Mouse (Mus musculus) kidney, embryonic 16.5 days (tissue): ENCODE results near the gene Hist1h4h. TPM values are rescaled to one million over a fixed set of nuclear protein-coding genes. Genes with fewer than 3 reads are reported as not detected.

ENCODE experiments used
- ATAC-seq: fragments of 200-750 bp; cut with Nextera tagmentation; 2 replicates; pipeline ENCODE4 v1.8.0; 2017; ENCODE audit warnings: moderate TSS enrichment; ENCODE audit not compliant: low FRiP score, low TSS enrichment
- H3K27ac ChIP-seq: fragments of 300-500 bp; sonication (generic); 2 replicates; pipeline ENCODE4 v1.5.1; 2014; ENCODE audit warnings: low read length
- H3K27me3 ChIP-seq: fragments of 300-500 bp; sonication (generic); 2 replicates; pipeline ENCODE4 v1.6.1; 2014; ENCODE audit warnings: low read length, control low read depth, mixed read lengths; ENCODE audit not compliant: insufficient read depth
- H3K36me3 ChIP-seq: fragments of 300-500 bp; sonication (generic); 2 replicates; pipeline ENCODE4 v1.6.1; 2014; ENCODE audit warnings: low read length, control low read depth, mixed read lengths; ENCODE audit not compliant: insufficient read depth
- H3K4me1 ChIP-seq: fragments of 300-500 bp; sonication (generic); 2 replicates; pipeline ENCODE4 v1.6.1; 2014; ENCODE audit warnings: low read length, control low read depth, mixed read lengths; ENCODE audit not compliant: insufficient read depth
- H3K4me2 ChIP-seq: fragments of 300-500 bp; sonication (generic); replicated peaks from 2 replicates; pipeline ENCODE4 v1.6.1; 2014; ENCODE audit warnings: low read depth, low read length
- H3K4me3 ChIP-seq: fragments of 300-500 bp; sonication (generic); 2 replicates; pipeline ENCODE4 v1.5.1; 2014; ENCODE audit warnings: mild to moderate bottlenecking, low read length
- H3K9ac ChIP-seq: fragments of 300-500 bp; sonication (generic); replicated peaks from 2 replicates; pipeline ENCODE4 v1.6.1; 2014; ENCODE audit warnings: low read length
- H3K9me3 ChIP-seq: fragments of 300-500 bp; sonication (generic); 2 replicates; pipeline ENCODE4 v1.6.1; 2016; ENCODE audit warnings: low read length, control low read depth
- WGBS: fragments of 180-500 bp; shearing (Covaris S2); extraction: QIAGEN DNeasy Blood & Tissue Kit; methylation state at CpG from one replicate; pipeline ENCODE4 v1.1.7; 2014; 5-methylcytosine and 5-hydroxymethylcytosine counted together
- polyA plus RNA-seq: library from polyadenylated mRNA; unstranded; fragments of >200 nt; fragmentation: Nextera tagmentation; extraction: Ambion mirVana; gene quantifications from 2 replicates; pipeline ENCODE4 v1.2.1, GENCODE M21; 2015

The Hist1h4h gene
- 4.5 and 5.6 TPM in 2 replicates for polyA plus RNA-seq

DNA sequence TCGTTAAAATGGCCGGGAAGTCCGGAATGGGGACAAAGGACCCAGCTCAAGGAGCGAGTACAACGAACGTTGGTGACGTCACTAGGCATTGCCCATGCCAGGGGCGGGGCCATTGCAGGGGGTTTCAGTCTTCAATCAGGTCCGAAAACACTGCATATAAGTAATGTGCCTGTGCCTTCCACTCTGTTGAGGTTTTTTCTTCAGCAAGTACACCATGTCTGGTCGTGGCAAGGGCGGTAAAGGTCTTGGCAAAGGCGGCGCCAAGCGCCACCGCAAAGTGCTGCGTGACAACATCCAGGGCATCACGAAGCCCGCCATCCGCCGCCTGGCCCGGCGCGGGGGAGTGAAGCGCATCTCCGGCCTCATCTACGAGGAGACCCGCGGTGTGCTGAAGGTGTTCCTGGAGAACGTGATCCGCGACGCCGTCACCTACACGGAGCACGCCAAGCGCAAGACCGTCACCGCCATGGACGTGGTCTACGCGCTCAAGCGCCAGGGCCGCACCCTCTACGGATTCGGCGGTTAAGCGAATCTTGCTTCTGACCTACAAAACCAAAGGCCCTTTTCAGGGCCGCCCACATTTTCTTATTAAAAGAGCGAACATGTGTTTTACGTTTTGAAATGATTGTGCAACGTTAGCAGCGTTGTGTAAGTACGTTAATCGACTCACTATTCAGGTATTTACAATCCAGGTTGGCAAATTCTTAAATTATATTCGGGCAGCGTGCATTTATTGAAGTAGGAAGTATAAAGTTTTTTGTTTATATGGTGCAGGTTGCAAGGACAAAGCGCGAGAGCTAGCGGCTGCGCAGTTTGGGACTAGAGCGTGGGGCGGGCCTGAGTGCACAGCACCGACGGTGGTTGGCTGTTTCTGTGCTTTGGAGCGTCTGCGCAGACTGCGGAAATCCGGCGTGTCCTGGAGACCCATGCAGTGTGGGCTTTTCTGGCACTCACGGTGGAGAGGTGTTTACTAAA, at the start of gene Hist1h4h:
Gene Hist1h4h (plus strand): TSS at position 150 of the 975 bp plus-strand sequence.
- Histone ChIP-seq H3K27me3 (no peaks in the 10 kb centered on the region), H3K4me3 (peak within 1 kb of the TSS; percentile 61), H3K27ac (peak within 1 kb of the TSS; percentile 98), H3K36me3 (no peaks in the 10 kb centered on the region), H3K4me1 (peaks cover 30% of the 10 kb centered on the region), H3K9ac (peak within 1 kb of the TSS; percentile 81), H3K9me3 (no peaks in the 10 kb centered on the region), H3K4me2 (peak within 1 kb of the TSS; percentile 72)
- ATAC-seq = peak; percentile 86
- WGBS = under 1% methylated on average over 58 of the region's 70 CpGs

DNA sequence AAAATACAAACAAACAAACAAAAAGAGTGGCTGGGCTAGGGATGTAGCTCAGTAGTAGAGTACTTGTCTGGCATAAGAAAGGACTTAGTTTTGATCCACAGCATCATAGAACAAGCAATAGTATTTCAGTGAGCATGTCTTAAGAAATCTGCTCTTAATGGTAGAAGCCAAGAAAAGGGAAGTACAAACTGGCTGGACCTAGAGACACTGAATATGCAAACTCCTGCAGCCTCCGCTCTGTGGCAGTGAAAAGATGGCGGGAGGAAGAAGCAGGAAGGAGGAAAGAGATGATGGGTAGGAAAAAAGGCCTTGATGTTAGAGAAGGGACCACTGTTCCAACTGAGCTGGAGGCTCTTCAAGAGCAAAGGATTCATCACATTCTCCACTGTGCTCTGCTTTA, 47.7 kb upstream of the Hist1h4h start:
- Histone ChIP-seq H3K27ac (no peak overlapping the region), H3K9ac (no peak overlapping the region), H3K4me3 (no peak overlapping the region), H3K4me1 (peaks cover 6% of the 10 kb centered on the region; the same call in 1 of the 2 replicates), H3K9me3 (no peaks in the 10 kb centered on the region), H3K4me2 (no peak overlapping the region), H3K27me3 (no peaks in the 10 kb centered on the region), H3K36me3 (no peaks in the 10 kb centered on the region)
- no peak for ATAC-seq
- 80% methylated on average over 2 of the region's 2 CpGs for WGBS

DNA sequence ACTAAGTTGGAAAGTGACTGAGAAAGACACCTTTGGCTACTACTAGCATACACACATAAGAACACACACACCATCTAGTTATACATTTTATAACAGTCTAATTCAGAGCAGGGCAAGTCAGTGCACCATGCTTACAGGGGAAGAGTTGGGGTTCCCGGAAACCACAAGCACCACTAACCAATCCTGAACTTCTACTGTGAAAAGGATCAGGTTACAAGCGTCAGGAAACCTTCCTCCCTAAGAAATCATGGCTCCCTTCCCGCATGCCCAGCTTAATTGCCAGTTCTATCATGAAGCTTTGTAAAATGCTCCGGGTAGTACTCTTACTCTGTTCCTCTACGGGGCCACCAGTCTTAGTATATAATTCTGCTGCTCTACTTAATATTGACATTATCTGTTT, 45.6 kb upstream of the Hist1h4h start:
- Histone ChIP-seq H3K27me3 (no peaks in the 10 kb centered on the region), H3K4me2 (no peak overlapping the region), H3K36me3 (no peaks in the 10 kb centered on the region), H3K9ac (no peak overlapping the region), H3K9me3 (no peaks in the 10 kb centered on the region), H3K4me3 (no peak overlapping the region), H3K4me1 (peaks cover 10% of the 10 kb centered on the region; the same call in 1 of the 2 replicates), H3K27ac (no peak overlapping the region)
- ATAC-seq = no peak
- WGBS = 38% methylated on average over 5 of the region's 5 CpGs

DNA sequence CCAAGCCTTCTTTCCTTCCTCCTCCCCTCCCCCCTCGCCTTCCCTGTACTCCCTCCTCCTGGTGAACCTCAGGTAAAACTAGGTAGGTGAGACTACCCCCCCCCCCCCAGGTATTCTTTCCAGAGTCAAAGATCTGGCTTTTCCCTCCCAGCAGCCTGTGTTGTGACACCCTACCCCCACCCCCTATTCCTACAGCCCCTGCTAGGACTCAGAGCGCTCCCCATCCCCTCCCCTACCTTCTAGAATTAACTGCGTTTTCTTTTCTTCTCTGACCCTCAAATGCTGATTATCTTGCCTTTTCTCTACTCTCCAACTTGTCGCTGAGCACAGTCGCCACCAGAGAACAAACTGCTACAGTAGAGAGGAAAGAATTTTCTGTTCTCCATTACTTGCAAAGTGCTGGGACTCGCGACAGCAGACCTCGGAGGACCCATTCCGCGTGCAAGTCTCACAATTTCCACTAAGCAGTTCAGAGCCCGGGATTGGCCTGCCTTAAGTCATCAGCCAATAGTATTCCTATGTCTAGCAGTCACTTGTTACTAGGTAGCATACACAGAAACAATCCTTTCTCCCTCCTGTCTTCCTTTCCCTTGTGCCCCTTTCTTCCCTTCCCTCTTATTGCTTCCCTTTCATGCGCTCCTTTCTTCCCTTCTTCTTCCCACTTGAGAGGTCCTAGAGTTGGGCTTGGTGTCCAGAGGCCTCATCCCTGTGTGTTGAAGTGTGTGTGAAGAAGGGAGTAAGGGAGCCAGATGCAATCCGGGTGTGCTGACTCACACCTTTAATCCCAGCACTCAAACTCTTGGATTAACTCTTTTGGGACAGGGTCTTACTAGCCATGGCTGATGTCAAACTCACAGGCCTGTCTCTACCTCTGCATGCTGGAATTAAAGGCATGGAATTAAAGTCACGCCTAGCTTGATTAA, 42.2 kb upstream of the Hist1h4h start, which contains the start of gene Btn2a2:
Gene Btn2a2 (minus strand): TSS at position 458 of the 923 bp plus-strand sequence.
- WGBS = 3% methylated on average over 13 of the region's 14 CpGs
- ATAC-seq = peak; percentile 97
- peak within 1 kb of the TSS; percentile 53 for H3K9ac ChIP-seq

DNA sequence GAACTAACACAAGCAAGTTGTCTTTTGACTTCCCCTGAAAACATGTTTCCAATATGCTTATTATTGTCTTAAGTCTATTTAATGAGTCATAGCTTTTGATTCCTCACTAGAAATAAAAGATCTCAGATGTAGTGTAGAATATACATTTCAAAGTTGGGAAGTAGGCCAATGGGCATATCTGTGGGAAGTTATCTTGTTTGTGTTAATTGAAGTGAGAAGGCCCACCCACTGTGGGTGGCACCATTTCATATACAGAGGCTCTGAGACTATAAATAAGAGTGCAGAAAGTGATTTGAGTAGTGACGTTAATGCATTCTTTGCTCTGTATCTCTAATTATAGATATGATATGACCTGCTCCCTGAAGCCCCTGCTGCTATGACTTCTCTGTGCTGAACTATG, 40.0 kb upstream of the Hist1h4h start:
- Histone ChIP-seq H3K4me1 (peaks cover 10% of the 10 kb centered on the region; the same call in 1 of the 2 replicates), H3K9ac (no peak overlapping the region), H3K36me3 (no peaks in the 10 kb centered on the region), H3K9me3 (no peaks in the 10 kb centered on the region), H3K27me3 (no peaks in the 10 kb centered on the region; the same call in 1 of the 2 replicates), H3K27ac (no peak overlapping the region), H3K4me3 (no peak overlapping the region), H3K4me2 (no peak overlapping the region)
- ATAC-seq = no peak
- WGBS = 65% methylated on average over 1 of the region's 1 CpGs

More for the DNA sequence above, 42.2 kb upstream of the Hist1h4h start, which contains the start of gene Btn2a2:
- H3K4me3 ChIP-seq = peak within 1 kb of the TSS; percentile 49
- H3K27ac ChIP-seq = no peak within 1 kb of the TSS
- H3K27me3 ChIP-seq = no peaks in the 10 kb centered on the region
- no peaks in the 10 kb centered on the region for H3K9me3 ChIP-seq
- H3K4me1 ChIP-seq = peaks cover 10% of the 10 kb centered on the region; the same call in 1 of the 2 replicates
- H3K4me2 ChIP-seq = peak within 1 kb of the TSS; percentile 84
- H3K36me3 ChIP-seq = no peaks in the 10 kb centered on the region

DNA sequence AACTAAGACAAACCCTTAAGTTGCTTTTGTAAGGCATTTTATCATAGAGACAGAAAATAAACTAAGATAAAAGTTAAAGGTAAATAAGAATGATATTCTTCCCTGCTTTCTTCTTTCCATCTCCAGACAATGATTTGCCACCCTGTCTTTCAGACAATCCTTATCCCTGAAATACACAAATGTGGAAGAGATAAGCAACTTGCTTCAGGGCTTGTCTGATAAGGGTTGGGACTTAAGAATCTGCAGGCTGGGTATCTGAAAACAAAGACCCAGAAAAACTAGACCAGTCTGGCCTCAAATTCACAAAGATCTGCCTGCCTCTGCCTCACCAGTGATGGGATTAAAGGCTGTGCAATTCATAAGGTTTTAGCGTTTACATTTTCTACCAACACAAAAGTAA, 39.6 kb upstream of the Hist1h4h start:
- H3K4me1 ChIP-seq = peaks cover 10% of the 10 kb centered on the region; the same call in 1 of the 2 replicates
- no peaks in the 10 kb centered on the region for H3K9me3 ChIP-seq
- WGBS = 22% methylated on average over 1 of the region's 1 CpGs
- no peak for ATAC-seq
- H3K4me2 ChIP-seq = no peak overlapping the region
- no peak overlapping the region for H3K27ac ChIP-seq
- no peak overlapping the region for H3K9ac ChIP-seq
- no peak overlapping the region for H3K4me3 ChIP-seq
- H3K27me3 ChIP-seq = no peaks in the 10 kb centered on the region; the same call in 1 of the 2 replicates
- no peaks in the 10 kb centered on the region for H3K36me3 ChIP-seq

DNA sequence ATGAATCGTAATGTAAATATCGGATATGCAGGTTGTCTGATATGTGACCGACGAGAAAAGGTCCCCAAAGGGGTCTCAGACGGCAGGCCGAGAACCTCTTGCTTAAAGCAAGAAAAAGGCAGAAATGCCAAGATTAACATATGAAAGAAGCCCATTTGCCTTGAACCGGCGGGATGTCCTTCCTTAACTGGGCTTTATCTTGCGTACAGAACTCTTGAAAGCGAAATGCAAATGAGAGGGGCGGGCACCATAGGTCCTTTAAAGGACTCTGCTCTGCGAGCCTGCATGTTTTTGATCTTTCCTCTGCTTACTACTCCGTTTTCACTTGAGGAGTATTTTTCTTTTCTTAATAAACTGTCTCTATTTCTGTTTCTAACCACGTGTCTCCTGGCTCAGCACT, 38.9 kb upstream of the Hist1h4h start:
- Histone ChIP-seq H3K4me1 (peaks cover 10% of the 10 kb centered on the region; the same call in 1 of the 2 replicates), H3K9me3 (no peaks in the 10 kb centered on the region), H3K27ac (no peak overlapping the region), H3K9ac (peak overlapping the region; percentile 48; the same call in 1 of the 2 replicates), H3K4me2 (peak overlapping the region; percentile 57), H3K36me3 (no peaks in the 10 kb centered on the region), H3K4me3 (peak overlapping the region; percentile 44), H3K27me3 (no peaks in the 10 kb centered on the region; the same call in 1 of the 2 replicates)
- ATAC-seq = no peak
- 11% methylated on average over 14 of the region's 14 CpGs for WGBS

DNA sequence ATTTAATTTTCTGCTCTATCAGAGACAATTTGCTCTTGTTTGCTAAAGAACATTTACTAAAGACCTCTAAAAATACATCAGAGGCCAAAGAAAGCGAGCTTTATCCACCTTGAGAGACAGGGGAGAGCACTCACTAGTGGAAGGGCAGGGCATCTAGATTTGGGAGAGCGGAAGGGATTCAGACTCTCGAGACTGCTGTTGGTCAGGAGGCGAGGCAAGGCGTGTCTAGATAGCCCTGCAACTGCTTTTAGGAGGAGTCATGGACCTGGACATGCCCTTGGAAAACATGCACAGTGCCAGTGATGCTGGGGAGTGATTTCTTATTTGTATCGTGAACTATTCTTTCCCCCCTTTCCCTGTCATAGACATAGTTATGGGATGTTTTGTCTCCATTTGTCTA, 35.3 kb upstream of the Hist1h4h start:
- H3K27ac ChIP-seq = no peak overlapping the region
- no peak overlapping the region for H3K4me2 ChIP-seq
- 82% methylated on average over 6 of the region's 6 CpGs for WGBS
- no peaks in the 10 kb centered on the region for H3K9me3 ChIP-seq
- no peaks in the 10 kb centered on the region; the same call in 1 of the 2 replicates for H3K27me3 ChIP-seq
- no peak overlapping the region for H3K4me3 ChIP-seq
- ATAC-seq = no peak
- H3K36me3 ChIP-seq = no peaks in the 10 kb centered on the region
- 0 out of 2 replicates have a peak, but pooled peaks cover 8% of the 10 kb centered on the region for H3K4me1 ChIP-seq
- H3K9ac ChIP-seq = no peak overlapping the region

DNA sequence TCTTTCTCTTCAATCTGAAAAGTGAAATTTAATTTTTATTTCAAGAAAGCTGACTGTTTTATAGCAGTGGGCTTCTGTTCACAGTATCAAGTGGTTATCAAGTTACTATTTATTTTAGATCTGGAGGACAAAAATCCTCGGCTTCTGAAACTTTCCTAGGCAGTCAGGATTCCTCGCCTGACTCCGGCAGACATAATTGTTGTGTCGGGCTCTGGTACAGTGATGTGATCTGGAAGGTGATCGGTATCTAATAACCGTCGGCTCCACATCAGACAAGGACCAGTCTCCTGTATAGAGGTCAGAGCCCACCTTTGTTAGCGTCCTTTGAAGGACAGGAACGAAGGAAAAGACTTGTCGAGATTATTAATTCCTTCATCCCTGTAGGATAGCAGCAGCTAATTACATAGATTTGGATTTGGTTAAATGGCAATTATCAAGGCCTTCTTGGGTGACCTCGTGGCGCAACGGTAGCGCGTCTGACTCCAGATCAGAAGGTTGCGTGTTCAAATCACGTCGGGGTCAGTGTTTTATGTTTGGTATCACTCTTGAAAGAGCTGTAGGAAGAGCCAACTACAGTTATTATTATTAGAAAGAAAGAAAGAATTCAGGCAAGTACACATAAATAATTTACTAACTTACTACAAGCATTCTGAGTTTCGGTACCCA, 33.1 kb upstream of the Hist1h4h start:
- 0 out of 2 replicates have a peak, but pooled peaks cover 11% of the 10 kb centered on the region for H3K4me1 ChIP-seq
- no peak overlapping the region for H3K27ac ChIP-seq
- ATAC-seq = no peak
- no peaks in the 10 kb centered on the region; the same call in 1 of the 2 replicates for H3K27me3 ChIP-seq
- peak overlapping the region; percentile 45 for H3K4me3 ChIP-seq
- peak overlapping the region; percentile 59 for H3K4me2 ChIP-seq
- H3K9me3 ChIP-seq = no peaks in the 10 kb centered on the region
- WGBS = 5% methylated on average over 19 of the region's 19 CpGs
- no peaks in the 10 kb centered on the region for H3K36me3 ChIP-seq
- H3K9ac ChIP-seq = no peak overlapping the region
